Mouse (Mus musculus): ENCODE measurements at regions not wholly inside any gene's neighbourhood (a gene's known extent, or its start where the extent isn't known, plus 50 kb on each side); places are given as distances from the start of the nearest gene placed in this dataset.

- Histone ChIP-seq H3K9ac (replicated peaks; ENCODE audit: low read depth, low read length) (no peak overlapping the region), H3K4me1 (ENCODE audit: control insufficient read depth, insufficient read depth) (no peaks in the 10 kb centered on the region), H3K36me3 (replicated peaks; ENCODE audit: control insufficient read depth, insufficient read depth, low read length) (no peaks in the 10 kb centered on the region), H3K9me3 (replicated peaks; ENCODE audit: control insufficient read depth, low read length) (no peaks in the 10 kb centered on the region), H3K4me2 (ENCODE audit: low read depth, low read length) (no peak overlapping the region), H3K4me3 (ENCODE audit: low read depth, low read length) (no peak overlapping the region), H3K27ac (ENCODE audit: low read depth) (no peak overlapping the region), H3K27me3 (ENCODE audit: control insufficient read depth, insufficient read depth, low read length) (no peaks in the 10 kb centered on the region)
- TF ChIP-seq EP300 (IDR thresholded peaks at IDR 0.05; ENCODE audit: low read depth) (no peak), CTCF (IDR thresholded peaks at IDR 0.05; ENCODE audit: low read depth) (no peak)
- 75% methylated on average over 3 of the region's 3 CpGs for whole genome bisulfite sequencing
- DNase-seq (ENCODE audit: low spot score) (no peak), ATAC-seq (ENCODE audit: insufficient read depth, low read depth) (no peak)
Measured at GRCm38 (mm10) chr1:63395427-63395826, 50.3 kb upstream of the Adam23 start.

Data from heart, postnatal 0 days (tissue).